Mouse (Mus musculus): Measurements from ENCODE around the gene Pex19.
A peak's percentile ranks its signal among the peaks of the same experiment; 100 is the strongest.

Gene Pex19

GRCm38 (mm10) chr1:172133535-172133934, 7.0 kb downstream of the Pex19 start:
- DNase-seq (ENCODE audit: extremely low spot score): no peak

- DNase-seq (ENCODE audit: extremely low spot score): no peak
Observed at GRCm38 (mm10) chr1:172134072-172134471, 7.5 kb downstream of the Pex19 start.

GRCm38 (mm10) chr1:172140160-172140559, 13.6 kb downstream of the Pex19 start:
- DNase-seq (ENCODE audit: extremely low spot score): no peak

- DNase-seq (ENCODE audit: extremely low spot score): no peak
Observed at GRCm38 (mm10) chr1:172140825-172141224, 14.3 kb downstream of the Pex19 start.

- no peak for DNase-seq (ENCODE audit: extremely low spot score)
Observed at GRCm38 (mm10) chr1:172141529-172141928, 15.0 kb downstream of the Pex19 start.

- peak; percentile 50 for DNase-seq (ENCODE audit: extremely low spot score)
Observed at GRCm38 (mm10) chr1:172143570-172143969, 17.0 kb downstream of the Pex19 start.

- peak; percentile 97 for DNase-seq (ENCODE audit: extremely low spot score)
Observed at GRCm38 (mm10) chr1:172147835-172148278, 21.3 kb downstream of the Pex19 start, which contains the start of gene Dcaf8. Dcaf8 (plus strand) TSS chr1:172148084.

- DNase-seq (ENCODE audit: extremely low spot score): peak; percentile 76
Observed at GRCm38 (mm10) chr1:172148279-172148954, 21.9 kb downstream of the Pex19 start.

GRCm38 (mm10) chr1:172148955-172149815, 22.6 kb downstream of the Pex19 start:
- peak; percentile 19 for DNase-seq (ENCODE audit: extremely low spot score)

GRCm38 (mm10) chr1:172154536-172154935, 28.0 kb downstream of the Pex19 start:
- DNase-seq (ENCODE audit: extremely low spot score): no peak

GRCm38 (mm10) chr1:172155518-172155917, 29.0 kb downstream of the Pex19 start:
- no peak for DNase-seq (ENCODE audit: extremely low spot score)

GRCm38 (mm10) chr1:172159970-172160369, 33.4 kb downstream of the Pex19 start:
- no peak for DNase-seq (ENCODE audit: extremely low spot score)

- no peak for DNase-seq (ENCODE audit: extremely low spot score)
Observed at GRCm38 (mm10) chr1:172160508-172160907, 34.0 kb downstream of the Pex19 start.

- no peak for DNase-seq (ENCODE audit: extremely low spot score)
Observed at GRCm38 (mm10) chr1:172162009-172162408, 35.5 kb downstream of the Pex19 start.

GRCm38 (mm10) chr1:172162959-172163358, 36.4 kb downstream of the Pex19 start:
- no peak for DNase-seq (ENCODE audit: extremely low spot score)

- no peak for DNase-seq (ENCODE audit: extremely low spot score)
Observed at GRCm38 (mm10) chr1:172167911-172168310, 41.4 kb downstream of the Pex19 start.

- DNase-seq (ENCODE audit: extremely low spot score): no peak
Observed at GRCm38 (mm10) chr1:172169809-172170208, 43.3 kb downstream of the Pex19 start.

GRCm38 (mm10) chr1:172172381-172172780, 45.8 kb downstream of the Pex19 start:
- no peak for DNase-seq (ENCODE audit: extremely low spot score)

GRCm38 (mm10) chr1:172173181-172173580, 46.6 kb downstream of the Pex19 start:
- no peak for DNase-seq (ENCODE audit: extremely low spot score)

GRCm38 (mm10) chr1:172177791-172178190, 51.2 kb downstream of the Pex19 start:
- no peak for DNase-seq (ENCODE audit: extremely low spot score)

- no peak for DNase-seq (ENCODE audit: extremely low spot score)
Observed at GRCm38 (mm10) chr1:172179102-172179501, 52.5 kb downstream of the Pex19 start.

GRCm38 (mm10) chr1:172180881-172181280, 54.3 kb downstream of the Pex19 start:
- DNase-seq (ENCODE audit: extremely low spot score): no peak

- no peak for DNase-seq (ENCODE audit: extremely low spot score)
Observed at GRCm38 (mm10) chr1:172181777-172182176, 55.2 kb downstream of the Pex19 start.

Measured in embryo, embryonic 9.5 days (tissue).